Mouse (Mus musculus) E14TG2a.4 (cell line): ENCODE measurements around the gene Rilpl1.
"Not testable (repeated sequence)": the region's sequence is repeated elsewhere in the genome, so short reads cannot be mapped to it uniquely, and the experiment has no call there.

Experiments used
- CTCF ChIP-seq: conservative IDR thresholded peaks from 2 replicates; pipeline ENCODE4 v1.5.1; 2014; ENCODE audit warnings: low read length
- POU5F1 ChIP-seq: IDR thresholded peaks from 2 replicates; pipeline ENCODE4 v1.6.1; 2014; ENCODE audit warnings: low read length, borderline replicate concordance

DNA sequence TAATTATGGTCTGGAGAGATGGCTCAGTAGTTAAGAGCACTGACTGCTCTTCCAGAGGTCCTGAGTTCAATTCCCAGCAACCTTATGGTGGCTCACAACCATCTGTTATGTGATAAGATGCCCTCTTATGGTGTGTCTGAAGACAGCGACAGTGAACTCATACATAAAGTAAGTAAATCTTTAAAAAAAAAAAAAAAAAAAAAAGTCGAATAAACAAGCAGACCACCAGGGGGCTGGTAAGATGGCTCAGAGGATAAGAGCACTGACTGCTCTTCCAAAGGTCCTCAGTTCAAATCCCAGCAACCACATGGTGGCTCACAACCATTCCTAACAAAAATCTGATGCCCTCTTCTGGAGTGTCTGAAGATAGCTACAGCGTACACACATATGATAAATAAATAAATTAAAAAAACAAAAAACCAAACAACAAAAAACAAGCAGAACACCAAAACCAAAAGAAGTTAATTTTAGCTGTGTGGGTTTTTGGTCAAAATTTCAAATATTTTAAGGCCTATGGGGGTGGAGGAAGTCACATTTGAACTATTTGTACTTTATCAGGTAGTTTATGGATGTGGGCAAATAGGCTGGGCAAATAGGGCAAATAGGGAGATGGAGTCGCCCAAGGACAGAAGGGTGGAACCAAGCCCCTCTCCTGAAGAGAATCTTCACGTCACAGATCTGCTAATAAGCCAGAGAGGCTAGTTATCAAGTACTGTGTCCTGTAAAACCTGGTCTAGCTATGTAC, 20.3 kb upstream of the Rilpl1 start:
- TF ChIP-seq CTCF, POU5F1: not testable (repeated sequence)
